Mouse (Mus musculus) MEL (cell line): Measurements from ENCODE around the gene Mical3. TPM values are rescaled to one million over a fixed set of nuclear protein-coding genes. Genes with fewer than 3 reads are reported as not detected.
A peak's percentile ranks its signal among the peaks of the same experiment; 100 is the strongest.

Experiments used
- DNase-seq: peaks from one replicate; pipeline ENCODE4 v3.0.0; 2011; ENCODE audit warnings: low read depth, low spot score
- H3K27ac ChIP-seq: 2 replicates; pipeline ENCODE4 v1.5.1; 2012; ENCODE audit warnings: low read depth, mild to moderate bottlenecking, control low read depth, low read length, moderate library complexity; ENCODE audit not compliant: control insufficient read depth
- H3K27me3 ChIP-seq, 2 experiments: fragments of 150-350 bp in 1 of 2; sonication (generic) in 1 of 2; 2 replicates each; pipeline ENCODE4 v1.6.1; 2012; ENCODE audit warnings: low read length in 2 of 2, mild to moderate bottlenecking in 2 of 2, improper control_type of control experiment in 1 of 2, moderate library complexity in 1 of 2; ENCODE audit not compliant: insufficient read depth in 2 of 2, control insufficient read depth in 1 of 2
- H3K36me3 ChIP-seq, 2 experiments: 2 replicates each; pipeline ENCODE4 v1.6.1; 2012 to 2014; ENCODE audit warnings: low read length in 2 of 2, improper control_type of control experiment in 1 of 2, inconsistent platforms in 1 of 2, mild to moderate bottlenecking in 1 of 2; ENCODE audit not compliant: insufficient read depth in 2 of 2, control insufficient read depth in 1 of 2
- H3K4me1 ChIP-seq, 2 experiments: fragments of 150-350 bp in 1 of 2; sonication (generic) in 1 of 2; 2 replicates each; pipeline ENCODE4 v1.6.1; 2012; ENCODE audit warnings: low read length in 2 of 2, improper control_type of control experiment in 1 of 2, mild to moderate bottlenecking in 1 of 2; ENCODE audit not compliant: insufficient read depth in 2 of 2, control insufficient read depth in 1 of 2
- H3K4me3 ChIP-seq, 2 experiments: fragments of 150-350 bp in 1 of 2; sonication (generic) in 1 of 2; 2 replicates each; pipeline ENCODE4 v1.5.1; 2012; ENCODE audit warnings: low read depth in 2 of 2, low read length in 2 of 2, mild to moderate bottlenecking in 2 of 2, moderate library complexity in 2 of 2, control low read depth in 1 of 2, improper control_type of control experiment in 1 of 2; ENCODE audit not compliant: control insufficient read depth in 1 of 2, insufficient read depth in 1 of 2
- H3K79me2 ChIP-seq: 2 replicates; pipeline ENCODE4 v1.6.1; 2012; ENCODE audit warnings: mild to moderate bottlenecking, low read length, moderate library complexity; ENCODE audit not compliant: control insufficient read depth, poor library complexity, insufficient read depth
- H3K9ac ChIP-seq: 2 replicates; pipeline ENCODE4 v1.6.1; 2012; ENCODE audit warnings: low read depth, mild to moderate bottlenecking, control low read depth, low read length, moderate library complexity; ENCODE audit not compliant: control insufficient read depth, poor library complexity, severe bottlenecking
- H3K9me3 ChIP-seq: fragments of 150-350 bp; sonication (generic); replicated peaks from 2 replicates; pipeline ENCODE4 v1.6.1; 2012; ENCODE audit warnings: mild to moderate bottlenecking, low read length, improper control_type of control experiment, moderate library complexity; ENCODE audit not compliant: insufficient read depth
- BHLHE40 ChIP-seq: IDR thresholded peaks from 2 replicates; pipeline ENCODE4 v1.6.1; 2012; ENCODE audit warnings: low read depth, mild to moderate bottlenecking, inconsistent platforms, low read length, improper control_type of control experiment, borderline replicate concordance
- CHD1 ChIP-seq: IDR thresholded peaks from 2 replicates; pipeline ENCODE4 v1.6.1; 2012; ENCODE audit warnings: low read depth, mild to moderate bottlenecking, inconsistent platforms, low read length, improper control_type of control experiment
- CHD2 ChIP-seq: IDR thresholded peaks from 2 replicates; pipeline ENCODE4 v1.6.1; 2011; ENCODE audit warnings: low read length, improper control_type of control experiment
- GABPA ChIP-seq: IDR thresholded peaks from 2 replicates; pipeline ENCODE4 v1.6.1; 2012; ENCODE audit warnings: low read depth, mild to moderate bottlenecking, inconsistent platforms, low read length, improper control_type of control experiment, moderate library complexity
- GATA1 ChIP-seq: IDR thresholded peaks from 2 replicates; pipeline ENCODE4 v1.6.1; 2011; ENCODE audit warnings: low read depth, low read length, improper control_type of control experiment
- HCFC1 ChIP-seq: IDR thresholded peaks from 2 replicates; pipeline ENCODE4 v1.6.1; 2012; ENCODE audit warnings: low read depth, mild to moderate bottlenecking, inconsistent platforms, low read length, improper control_type of control experiment, moderate library complexity
- KAT2A ChIP-seq: conservative IDR thresholded peaks from 2 replicates; pipeline ENCODE4 v1.6.1; 2012; ENCODE audit warnings: low read depth, low read length, improper control_type of control experiment, inconsistent platforms
- MAFK ChIP-seq: IDR thresholded peaks from 2 replicates; pipeline ENCODE4 v1.6.1; 2011; ENCODE audit warnings: low read depth, mild to moderate bottlenecking, low read length, improper control_type of control experiment, borderline replicate concordance
- MAZ ChIP-seq: IDR thresholded peaks from 2 replicates; pipeline ENCODE4 v1.6.1; 2012; ENCODE audit warnings: low read depth, mild to moderate bottlenecking, inconsistent platforms, low read length, improper control_type of control experiment
- MEF2A ChIP-seq: IDR thresholded peaks from 2 replicates; pipeline ENCODE4 v1.6.1; 2014; ENCODE audit warnings: low read depth, mild to moderate bottlenecking, inconsistent platforms, low read length, improper control_type of control experiment; ENCODE audit not compliant: poor library complexity, insufficient replicate concordance, severe bottlenecking; ENCODE audit errors: extremely low read depth
- MXI1 ChIP-seq: IDR thresholded peaks from 2 replicates; pipeline ENCODE4 v1.6.1; 2011; ENCODE audit warnings: mild to moderate bottlenecking, low read depth, low read length, improper control_type of control experiment
- MYB ChIP-seq: IDR thresholded peaks from 2 replicates; pipeline ENCODE4 v1.6.1; 2011; ENCODE audit warnings: mild to moderate bottlenecking, low read depth, low read length, improper control_type of control experiment
- MYC ChIP-seq: IDR thresholded peaks from 2 replicates; pipeline ENCODE4 v1.6.1; 2011; ENCODE audit warnings: low read depth, mild to moderate bottlenecking, low read length, improper control_type of control experiment, moderate library complexity
- NELFE ChIP-seq: IDR thresholded peaks from 2 replicates; pipeline ENCODE4 v1.6.1; 2011; ENCODE audit warnings: low read depth, low read length, improper control_type of control experiment
- POLR2A ChIP-seq, 2 experiments: IDR thresholded peaks; 2 replicates each; pipeline ENCODE4 v1.6.1; 2011 to 2012; ENCODE audit warnings: low read length in 2 of 2, mild to moderate bottlenecking in 2 of 2, control low read depth in 1 of 2, improper control_type of control experiment in 1 of 2, low read depth in 1 of 2, moderate library complexity in 1 of 2; ENCODE audit not compliant: control insufficient read depth in 1 of 2, insufficient read depth in 1 of 2, poor library complexity in 1 of 2
- POLR2AphosphoS2 ChIP-seq: IDR thresholded peaks from 2 replicates; pipeline ENCODE4 v1.6.1; 2011; ENCODE audit warnings: low read length, improper control_type of control experiment
- RAD21 ChIP-seq: IDR thresholded peaks from 2 replicates; pipeline ENCODE4 v1.6.1; 2011; ENCODE audit warnings: mild to moderate bottlenecking, low read depth, low read length, improper control_type of control experiment
- RCOR1 ChIP-seq: IDR thresholded peaks from 2 replicates; pipeline ENCODE4 v1.6.1; 2012; ENCODE audit warnings: low read depth, mild to moderate bottlenecking, inconsistent platforms, low read length, improper control_type of control experiment
- SIN3A ChIP-seq: IDR thresholded peaks from 2 replicates; pipeline ENCODE4 v1.6.1; 2012; ENCODE audit warnings: low read length, improper control_type of control experiment, inconsistent platforms
- SMC3 ChIP-seq: IDR thresholded peaks from 2 replicates; pipeline ENCODE4 v1.6.1; 2011; ENCODE audit warnings: low read depth, low read length, improper control_type of control experiment
- TAL1 ChIP-seq: IDR thresholded peaks from 2 replicates; pipeline ENCODE4 v1.6.1; 2012; ENCODE audit warnings: mild to moderate bottlenecking, inconsistent platforms, low read length, moderate library complexity, mixed read lengths
- TBP ChIP-seq: IDR thresholded peaks from 2 replicates; pipeline ENCODE4 v1.8.0; 2011; ENCODE audit warnings: low read depth, low read length, improper control_type of control experiment
- TCF12 ChIP-seq: IDR thresholded peaks from 2 replicates; pipeline ENCODE4 v1.6.1; 2014; ENCODE audit warnings: low read depth, mild to moderate bottlenecking, inconsistent platforms, low read length, improper control_type of control experiment, moderate library complexity
- UBTF ChIP-seq: IDR thresholded peaks from 2 replicates; pipeline ENCODE4 v1.6.1; 2012; ENCODE audit warnings: low read depth, mild to moderate bottlenecking, inconsistent platforms, low read length, improper control_type of control experiment, moderate library complexity, borderline replicate concordance; ENCODE audit not compliant: insufficient read depth
- USF1 ChIP-seq: IDR thresholded peaks from 2 replicates; pipeline ENCODE4 v1.6.1; 2014; ENCODE audit warnings: low read depth, mild to moderate bottlenecking, inconsistent platforms, low read length, improper control_type of control experiment, moderate library complexity
- USF2 ChIP-seq, 2 experiments: IDR thresholded peaks; 2 replicates each; pipeline ENCODE4 v1.6.1; 2011 to 2012; ENCODE audit warnings: improper control_type of control experiment in 2 of 2, low read length in 2 of 2, borderline replicate concordance in 1 of 2, inconsistent platforms in 1 of 2, low read depth in 1 of 2, mild to moderate bottlenecking in 1 of 2; ENCODE audit not compliant: insufficient read depth in 1 of 2
- ZC3H11A ChIP-seq: IDR thresholded peaks from 2 replicates; pipeline ENCODE4 v1.6.1; 2012; ENCODE audit warnings: low read depth, mild to moderate bottlenecking, inconsistent platforms, low read length, improper control_type of control experiment
- ZMIZ1 ChIP-seq: IDR thresholded peaks from 2 replicates; pipeline ENCODE4 v1.6.1; 2012; ENCODE audit warnings: low read depth, mild to moderate bottlenecking, inconsistent platforms, low read length, improper control_type of control experiment, moderate library complexity
- polyA plus RNA-seq, 2 experiments: library from polyadenylated mRNA; stranded (reverse) in 1 of 2; unstranded in 1 of 2; fragments of >175 nt in 1 of 2; fragments of >200 nt in 1 of 2; gene quantifications; 2 replicates each; pipeline versions ENCODE4 v1.2.1 to v1.2.4; 2012; ENCODE audit warnings: low replicate concordance in 2 of 2, low read depth in 1 of 2; ENCODE audit not compliant: insufficient read length in 2 of 2, insufficient read depth in 1 of 2, missing spikeins in 1 of 2
- total RNA-seq: library from RNA; depleted of rRNA; stranded (reverse); fragments of 300-350 nt; gene quantifications from 2 replicates; pipeline ENCODE4 v1.2.3, GENCODE M21; 2012

Mical3 gene
- total and polyA plus RNA-seq, 3 experiments: 19.8 to 125 (median 31.4) TPM

GRCm38 (mm10) chr6:121111448-121112055, 19.2 kb downstream of the Mical3 start (continued):
- TF ChIP-seq CHD1: 0 out of 2 replicates have a peak, but pooled peaks have one; percentile 65
- TF ChIP-seq BHLHE40: no peak
- TF ChIP-seq ZC3H11A: no peak
- TF ChIP-seq POLR2AphosphoS2: no peak; the same call in 1 of the 2 replicates
- TF ChIP-seq MYC: peak; percentile 74; the same call in 1 of the 2 replicates
- TF ChIP-seq MYB: no peak
- TF ChIP-seq MXI1: peak; percentile 62
- peak; percentile 31; the same call in 1 of the 2 replicates for TF ChIP-seq TCF12
- TF ChIP-seq SMC3: no peak
- peak; percentile 10; the same call in 1 of the 2 replicates for TF ChIP-seq TAL1
- TF ChIP-seq GABPA: no peak
- peak; percentile 69; the same call in 1 of the 2 replicates for TF ChIP-seq MEF2A
- TF ChIP-seq POLR2A (IDR thresholded peaks at IDR 0.05; ENCODE audit: control insufficient read depth in 1 of 2, insufficient read depth in 1 of 2, low read depth in 1 of 2, low read length in 2 of 2, poor library complexity in 1 of 2): peak in 1 of 2 experiments; percentile 50; a peak in 1 of 4 replicates
- TF ChIP-seq ZMIZ1: peak; percentile 27; the same call in 1 of the 2 replicates
- TF ChIP-seq USF2 (IDR thresholded peaks at IDR 0.05; ENCODE audit: borderline replicate concordance in 1 of 2, insufficient read depth in 1 of 2, low read depth in 1 of 2, low read length in 2 of 2): no peak
- TF ChIP-seq RCOR1: no peak
- no peak for TF ChIP-seq MAZ
- TF ChIP-seq RAD21: no peak
- TF ChIP-seq CHD2: no peak
- no peak for TF ChIP-seq MAFK
- TF ChIP-seq KAT2A: no peak
- TF ChIP-seq SIN3A: peak; percentile 95
- no peak for TF ChIP-seq UBTF

DNA sequence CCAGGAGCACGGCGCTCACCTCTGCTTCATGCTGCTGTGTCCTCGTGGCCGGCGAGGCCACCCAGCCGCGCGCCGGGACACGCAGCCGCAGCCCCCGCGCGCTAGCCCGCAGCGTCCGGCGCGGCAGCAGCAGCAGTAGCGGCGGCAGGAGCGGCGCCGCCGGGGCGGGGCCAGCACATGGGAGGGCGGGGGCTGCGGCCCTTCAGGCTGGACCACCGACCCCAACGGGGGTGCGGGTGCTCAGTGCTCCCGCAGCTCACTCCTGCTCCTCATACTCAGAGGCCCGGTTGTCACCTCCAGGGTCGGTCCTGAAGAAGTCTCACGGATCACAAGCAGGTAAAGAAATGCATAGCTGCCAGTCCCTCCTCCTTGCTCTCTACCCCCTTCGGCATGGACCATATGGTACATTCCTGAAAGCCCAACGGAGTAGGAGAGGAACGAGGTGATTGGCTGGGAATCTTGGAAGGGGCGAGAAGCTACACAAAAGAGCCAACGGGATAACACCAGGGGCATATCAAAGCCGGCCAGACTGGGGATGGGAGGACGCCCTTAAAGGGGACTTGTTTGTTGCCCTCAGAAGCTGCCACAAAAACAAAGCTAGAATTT, 20.7 kb downstream of the Mical3 start:
- TF ChIP-seq NELFE (peak; percentile 59), MEF2A (no peak), TAL1 (peak; percentile 20; the same call in 1 of the 2 replicates), TCF12 (0 out of 2 replicates have a peak, but pooled peaks have one; percentile 16), HCFC1 (peak; percentile 62; the same call in 1 of the 2 replicates), POLR2A (IDR thresholded peaks at IDR 0.05; ENCODE audit: control insufficient read depth in 1 of 2, insufficient read depth in 1 of 2, low read depth in 1 of 2, low read length in 2 of 2, poor library complexity in 1 of 2) (peak; percentile 64 to 80; a peak in 2 of 4 replicates), SIN3A (peak; percentile 95), CHD1 (peak; percentile 99), USF1 (0 out of 2 replicates have a peak, but pooled peaks have one; percentile 11), GATA1 (peak; percentile 58; the same call in 1 of the 2 replicates), MXI1 (peak; percentile 47), MAFK (no peak), TBP (peak; percentile 66), ZC3H11A (no peak)
- TF ChIP-seq, all 39 proteins: peak for 11
- peak; percentile 99 for DNase-seq
- peak overlapping the region; percentile 86 for H3K9ac ChIP-seq
- peaks cover 38% of the 10 kb centered on the region for H3K79me2 ChIP-seq
- H3K36me3 ChIP-seq: peaks cover 0 to 19% of the 10 kb centered on the region in 2 experiments; a peak in 2 of 4 replicates
- peak overlapping the region; percentile 88 for H3K27ac ChIP-seq
- peak overlapping the region; percentile 67 to 90 for H3K4me3 ChIP-seq
- no peaks in the 10 kb centered on the region for H3K27me3 ChIP-seq
- no peaks in the 10 kb centered on the region for H3K9me3 ChIP-seq
- H3K4me1 ChIP-seq: peaks cover 2 to 29% of the 10 kb centered on the region in 2 experiments; a peak in 3 of 4 replicates
